Mouse (Mus musculus) cerebellum, adult 2 months (tissue): Measurements from ENCODE around the gene Slc5a9.

ENCODE experiments used
- CTCF ChIP-seq: fragments of 200-500 bp; IDR thresholded peaks from 2 replicates; pipeline ENCODE4 v1.5.1; 2011; ENCODE audit warnings: low read depth, mild to moderate bottlenecking, control low read depth, low read length, moderate library complexity, borderline replicate concordance; ENCODE audit not compliant: insufficient read depth
- POLR2A ChIP-seq: fragments of 200-500 bp; IDR thresholded peaks from 2 replicates; pipeline ENCODE4 v1.6.1; 2011; ENCODE audit warnings: low read length, control low read depth, borderline replicate concordance; ENCODE audit not compliant: insufficient read depth

- TF ChIP-seq CTCF: no peak
- no peak for TF ChIP-seq POLR2A
Measured at GRCm38 (mm10) chr4:111898566-111898965, 4.2 kb downstream of the Slc5a9 start.
